Mouse (Mus musculus): ENCODE results near the gene Olfr981.
"Not testable (repeated sequence)": the region's sequence is repeated elsewhere in the genome, so short reads cannot be mapped to it uniquely, and the experiment has no call there.

Gene Olfr981

DNA sequence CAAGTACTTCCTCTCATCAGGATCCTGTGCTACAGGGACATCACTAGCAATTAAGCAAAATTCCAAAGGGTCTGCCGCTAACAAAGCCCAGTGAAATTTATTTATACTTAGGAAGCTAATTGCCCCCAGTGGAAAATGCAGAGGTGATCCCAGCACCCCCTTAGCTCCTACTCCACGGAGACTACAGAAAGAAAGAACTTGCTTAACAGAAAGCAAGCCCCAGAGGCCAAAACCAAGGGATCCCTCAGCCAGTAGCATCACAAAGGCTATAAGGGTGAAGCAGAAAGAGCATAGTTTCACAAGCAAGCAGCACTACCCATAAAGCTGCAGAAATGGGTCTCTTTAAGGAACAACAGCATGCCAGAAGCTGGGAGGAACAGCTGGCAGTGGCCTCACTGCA lies at the start of gene Olfr981:
Gene Olfr981, plus strand, starts transcription at position 301 of the 400 bp plus-strand sequence.
- DNase-seq (ENCODE audit: low spot score) = no peak

DNA sequence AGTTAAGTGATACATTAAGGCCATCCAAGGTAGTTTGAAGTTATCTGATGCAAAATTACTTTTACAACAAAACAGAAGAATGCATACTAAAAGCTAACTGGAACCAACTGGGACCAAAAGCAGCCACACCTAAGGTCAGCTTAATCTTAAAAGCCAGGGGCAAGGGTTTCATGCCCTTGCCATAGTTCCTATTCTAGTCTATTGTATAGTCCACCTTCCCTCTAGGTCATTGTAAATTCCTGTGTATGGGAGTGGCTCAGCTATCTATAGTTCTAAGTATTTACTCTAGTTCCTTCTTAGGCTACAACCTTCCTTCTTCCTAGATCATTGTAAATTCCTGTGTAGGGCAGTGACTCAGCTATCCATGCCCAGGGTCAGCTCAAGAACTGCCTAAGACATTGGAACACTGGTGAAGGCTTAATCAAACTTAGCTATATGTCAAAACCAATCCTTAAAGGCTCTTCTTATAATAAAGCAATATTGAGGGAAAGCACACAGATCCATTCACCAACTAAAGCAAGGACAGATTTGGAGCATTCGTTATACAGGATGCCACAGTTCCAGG lies 44.6 kb upstream of the Olfr981 start:
- DNase-seq (ENCODE audit: low spot score) = not testable (repeated sequence)

DNA sequence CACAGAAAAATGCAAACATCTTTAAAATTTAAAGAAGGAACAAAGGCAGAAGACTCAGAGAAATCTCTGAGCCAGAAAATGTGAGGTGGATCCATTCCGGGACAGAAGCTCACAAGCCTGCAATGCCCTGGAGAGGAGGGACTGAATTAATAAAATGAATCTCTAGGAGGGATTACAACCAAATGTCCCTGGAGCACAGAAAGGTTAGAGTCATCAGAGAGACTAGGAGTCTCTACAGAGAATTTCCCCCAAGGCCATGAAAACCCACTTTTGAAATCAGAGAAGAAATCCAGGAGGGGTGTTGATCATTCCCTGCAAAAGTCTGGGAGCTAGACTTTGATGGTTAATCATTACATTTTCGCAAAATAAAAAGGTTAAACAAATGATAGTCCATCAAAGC lies 29.5 kb upstream of the Olfr981 start, which contains the start of gene Olfr978:
Gene Olfr978, plus strand, starts transcription at position 301 of the 400 bp plus-strand sequence.
- DNase-seq (ENCODE audit: low spot score) = no peak

GRCm38 (mm10) chr9:40003365-40003764 lies 17.9 kb upstream of the Olfr981 start, which contains the start of gene Olfr979:
Olfr979 (minus strand) TSS chr9:40003465.
- no peak for DNase-seq (ENCODE audit: low spot score)

- DNase-seq (ENCODE audit: low spot score) = no peak
These were observed 11.8 kb upstream of the Olfr981 start, which contains the start of gene Olfr980 for GRCm38 (mm10) chr9:40009482-40009881. Olfr980 (minus strand) TSS chr9:40009582.

DNA sequence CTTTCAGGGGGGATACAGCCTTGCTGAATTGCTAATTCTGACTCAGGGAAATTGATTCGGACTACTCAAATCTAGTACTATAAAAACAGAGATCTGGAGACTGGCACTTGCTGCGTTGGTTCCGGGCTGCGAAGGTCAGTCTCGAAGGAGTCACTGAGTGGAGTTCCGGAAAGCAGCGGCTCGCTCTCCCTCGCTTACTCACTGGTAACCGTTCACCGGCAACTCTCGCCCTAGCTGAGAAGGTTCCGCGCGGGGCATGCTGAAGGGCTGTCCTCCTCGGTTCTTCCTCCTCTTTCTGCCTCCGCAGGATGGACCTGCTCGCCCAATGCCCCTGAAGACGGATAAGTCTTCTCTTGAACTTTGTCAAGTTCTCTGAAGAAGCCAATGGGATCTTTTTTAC lies 28.9 kb downstream of the Olfr981 start:
- no peak for DNase-seq (ENCODE audit: low spot score)

DNA sequence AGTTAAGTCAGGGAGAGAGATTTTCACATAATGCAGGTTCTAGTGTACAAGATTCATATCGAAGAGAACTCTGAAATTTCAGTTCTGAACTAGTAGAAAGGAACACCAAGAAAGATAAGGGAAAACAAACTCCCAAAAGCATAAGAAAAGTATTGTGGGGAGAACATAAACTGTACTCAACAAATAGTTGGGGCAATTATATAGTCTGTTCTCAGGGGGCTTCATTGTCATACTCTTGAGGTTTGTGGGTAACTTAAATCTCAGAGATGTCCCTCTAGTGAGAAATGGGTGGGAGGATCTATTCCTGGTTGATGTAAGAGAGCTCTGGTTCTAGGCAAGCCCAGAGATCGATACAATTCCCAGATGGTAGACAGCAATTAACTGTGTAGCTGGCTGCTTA lies 52.3 kb downstream of the Olfr981 start, which contains the start of gene Olfr982:
Gene Olfr982, plus strand, starts transcription at position 301 of the 400 bp plus-strand sequence.
- DNase-seq (ENCODE audit: low spot score) = no peak

Data from MN1 (cell line).